Mouse (Mus musculus): ENCODE data around the gene Lclat1. TPM values are rescaled to one million over a fixed set of nuclear protein-coding genes. Genes with fewer than 3 reads are reported as not detected.

Lclat1 gene
- 6.9 TPM for polyA plus RNA-seq (2017; shearing (Covaris generic))

GRCm38 (mm10) chr17:73107158-73108157 is at the start of gene Lclat1:
Gene Lclat1 (plus strand): TSS chr17:73107985.

Other genes with a start within 250 kb of the Lclat1 start
- gene Lbh, start 189.7 kb upstream of the Lclat1 start, polyA plus RNA-seq (2017; shearing (Covaris generic)): 15.4 TPM

All from naive thymus-derived CD4-positive, alpha-beta T cell, adult 5 months (primary cell).